Mouse (Mus musculus) embryo, embryonic 10 days (tissue): ENCODE results near the gene Nrf1.

Experiments
- DNase-seq: peaks from one replicate; pipeline ENCODE4 v3.0.0-alpha.2; 2015; ENCODE audit warnings: low spot score

Nrf1 gene

GRCm38 (mm10) chr6:30175225-30175917 lies 127.6 kb downstream of the Nrf1 start:
- peak; percentile 32 for DNase-seq

- DNase-seq = peak; percentile 37
Measured at GRCm38 (mm10) chr6:30175918-30176421, 128.2 kb downstream of the Nrf1 start.

GRCm38 (mm10) chr6:30176496-30176895 lies 128.7 kb downstream of the Nrf1 start:
- no peak for DNase-seq

DNA sequence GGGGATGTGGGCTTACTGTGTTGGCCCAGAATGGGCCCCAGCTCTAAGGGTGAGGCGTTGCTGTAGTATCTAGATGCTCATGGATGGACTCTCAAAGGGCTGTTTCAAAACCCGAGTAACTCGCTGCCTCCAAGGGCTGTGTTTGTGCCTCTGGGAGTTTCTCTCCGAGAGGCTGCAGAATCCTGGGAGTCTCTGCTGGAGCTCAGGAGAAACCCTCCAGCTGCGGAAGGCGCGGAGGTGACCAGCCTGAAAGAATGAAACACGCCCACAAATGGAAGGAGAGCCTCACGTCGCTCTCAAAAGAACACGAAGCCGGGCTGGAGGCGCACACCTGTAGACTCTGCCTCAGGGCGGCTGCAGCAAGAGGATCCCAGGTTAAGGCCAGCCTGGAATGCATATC lies 129.5 kb downstream of the Nrf1 start:
- peak; percentile 53 for DNase-seq

- DNase-seq = no peak
Measured at GRCm38 (mm10) chr6:30178023-30178639, 130.3 kb downstream of the Nrf1 start.

DNA sequence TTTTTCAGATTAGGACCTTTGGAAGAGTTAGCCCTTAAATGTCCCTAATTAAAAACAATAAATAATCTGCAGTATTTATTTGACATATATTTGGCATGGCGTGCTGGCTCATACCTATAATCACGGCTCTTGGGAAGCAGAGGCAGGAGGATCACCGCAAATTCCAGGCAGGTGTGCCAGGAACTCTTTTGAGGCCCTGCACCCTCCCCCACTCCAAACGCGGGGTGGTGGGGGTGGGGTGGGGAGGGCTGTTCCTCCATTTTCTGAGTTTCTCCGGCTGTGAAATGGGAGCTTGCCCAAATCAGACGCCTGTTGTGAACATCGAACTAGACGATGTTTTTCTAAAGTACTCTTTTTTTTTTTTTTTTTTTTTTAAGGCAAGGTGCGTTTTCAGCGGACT lies 131.3 kb downstream of the Nrf1 start:
- DNase-seq = no peak

DNA sequence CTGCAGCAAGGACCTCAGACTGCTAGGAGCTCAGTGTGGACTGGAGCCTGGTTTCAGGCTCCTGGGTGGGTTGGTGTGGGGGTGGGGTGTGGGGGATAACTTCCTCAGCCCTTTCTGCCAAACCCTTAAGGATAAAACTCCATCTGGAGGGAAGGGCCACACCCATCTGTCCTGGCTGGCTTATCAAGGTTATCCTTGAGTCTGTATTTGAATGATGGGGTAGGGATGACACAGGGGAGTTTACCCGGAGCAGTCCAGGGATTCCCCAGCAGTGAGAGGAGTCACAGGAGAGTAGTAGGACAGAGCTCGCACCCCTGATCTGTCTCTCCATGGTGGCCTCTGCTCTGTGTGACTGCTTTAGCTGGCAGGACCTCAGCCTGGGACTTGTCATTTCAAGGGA lies 132.5 kb downstream of the Nrf1 start:
- no peak for DNase-seq

DNA sequence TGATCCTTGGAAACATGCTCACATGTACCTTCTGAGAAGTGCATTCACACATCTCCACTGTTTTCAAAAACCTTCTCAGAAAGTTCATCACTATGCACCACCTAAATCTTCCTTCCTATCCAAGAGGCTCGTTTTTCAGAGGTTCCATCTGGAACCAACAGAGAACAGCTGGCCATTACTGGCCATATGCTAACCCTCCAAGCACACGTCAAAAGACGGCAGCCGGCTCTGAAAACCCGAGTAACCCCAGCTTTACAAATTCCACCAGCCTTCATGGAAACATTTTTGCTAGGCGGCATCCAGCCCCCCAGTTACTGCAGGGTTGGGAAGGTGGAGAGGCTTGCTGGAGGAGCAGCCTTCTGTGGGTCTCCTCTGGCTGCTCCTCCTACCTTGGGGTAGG lies 134.2 kb downstream of the Nrf1 start:
- no peak for DNase-seq

DNA sequence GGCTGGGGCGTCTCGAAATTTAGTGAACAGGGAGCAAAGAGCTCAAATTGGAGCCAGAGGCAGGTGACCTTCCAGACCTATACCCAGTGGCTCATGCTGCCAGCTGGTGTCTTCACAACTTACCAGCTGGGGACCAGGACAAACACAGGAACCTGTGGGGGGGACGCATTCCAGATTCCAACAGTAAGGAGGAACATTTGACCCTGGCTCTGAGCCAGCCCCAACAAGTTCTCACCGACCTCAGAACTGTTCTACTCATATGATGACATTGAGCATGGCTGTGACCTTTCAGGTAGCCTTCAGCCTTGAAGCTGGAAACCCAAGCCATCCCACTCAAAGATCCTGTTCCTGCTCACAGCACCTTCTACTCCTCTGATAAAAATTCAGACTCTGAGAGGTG lies 135.8 kb downstream of the Nrf1 start:
- no peak for DNase-seq

- DNase-seq = no peak
Measured at GRCm38 (mm10) chr6:30195656-30196055, 147.9 kb downstream of the Nrf1 start.

GRCm38 (mm10) chr6:30196143-30196542 lies 148.4 kb downstream of the Nrf1 start:
- DNase-seq = no peak
